Mouse (Mus musculus): ENCODE measurements around the gene Trio.

- TF ChIP-seq POLR2A (IDR thresholded peaks at IDR 0.05; ENCODE audit: borderline replicate concordance, insufficient read depth, low read length) (no peak), CTCF (IDR thresholded peaks at IDR 0.05; ENCODE audit: borderline replicate concordance, insufficient read depth, low read depth, low read length) (peak; percentile 59; the same call in 1 of the 2 replicates)
Observed at GRCm38 (mm10) chr15:27916204-27916603, 109.4 kb downstream of the Trio start.
